10 mouse cellular contexts compared by ENCODE assay signal in the genomic region with DNA sequence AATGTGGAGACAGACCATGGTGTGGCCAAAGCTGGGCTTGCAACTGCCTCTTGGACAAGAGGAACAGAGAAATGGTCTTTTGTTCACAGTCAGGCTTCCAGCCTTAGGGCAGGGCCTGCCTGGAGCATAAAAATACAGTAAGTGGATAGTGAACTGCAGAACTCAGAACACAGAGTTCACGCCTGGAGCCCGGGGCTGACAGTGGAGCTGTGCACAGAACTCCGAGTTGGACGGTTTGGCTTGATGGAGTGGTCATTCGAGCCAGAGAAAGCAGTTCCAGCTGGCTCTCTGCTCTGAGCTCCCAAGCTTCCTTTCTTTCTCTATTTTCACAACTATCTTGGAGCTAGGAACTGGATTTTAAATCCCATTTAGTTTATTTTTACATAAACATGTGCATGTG.
DNase-seq lines count a peak whose midpoint lies in the region; ATAC-seq lines count a peak whose summit lies in the region.
"Had no signal": no experiment of that assay in that cellular context is flagged by ENCODE, and none has a peak within 500 bp of the region (broad histone marks: within the 10 kb centered on the region; RNA-seq: fewer than 3 reads in every experiment).

No protein-coding gene starts in this region.

- WGBS in kidney, embryonic 14.5 days, result 22% methylated on average over 5 of the region's 5 CpGs
- WGBS in embryonic facial prominence, embryonic 14.5 days, result 26% methylated on average over 5 of the region's 5 CpGs
- WGBS in lung, embryonic 16.5 days, result 27% methylated on average over 5 of the region's 5 CpGs

- no peak for DNase-seq in kidney, adult 8-10 months
- DNase-seq in embryonic facial prominence, embryonic 14.5 days (ENCODE audit: low spot score), result peak; percentile 69
- peak; percentile 48 for DNase-seq in heart, adult 8-10 months (ENCODE audit: low spot score)
- no peak for DNase-seq in cerebellum, adult 11-12 months

- no peaks in the 10 kb centered on the region for H3K36me3 ChIP-seq in kidney, embryonic 14.5 days (ENCODE audit: control insufficient read depth, insufficient read depth, low read length)
- no peaks in the 10 kb centered on the region for H3K36me3 ChIP-seq in embryonic facial prominence, embryonic 14.5 days (ENCODE audit: control insufficient read depth, insufficient read depth, low read length)
- H3K36me3 ChIP-seq in lung, embryonic 16.5 days (ENCODE audit: control insufficient read depth, insufficient read depth, low read length), result no peaks in the 10 kb centered on the region
- H3K36me3 ChIP-seq: G1E had no signal

- ATAC-seq in kidney, embryonic 14.5 days (ENCODE audit: low FRiP score, low TSS enrichment), result no peak
- no peak for ATAC-seq in embryonic facial prominence, embryonic 14.5 days (ENCODE audit: low read depth)
- ATAC-seq in lung, embryonic 16.5 days (ENCODE audit: low read depth), result peak; percentile 82
- ATAC-seq in monocyte, adult 5-6 weeks (replicated peaks; ENCODE audit: insufficient number of reproducible peaks, low FRiP score, low TSS enrichment, poor library complexity, severe bottlenecking), result no peak
- no peak for ATAC-seq in frontal cortex, adult (ENCODE audit: low TSS enrichment)

- no peak overlapping the region for H3K4me3 ChIP-seq in kidney, embryonic 14.5 days (ENCODE audit: low read length)
- no peak overlapping the region for H3K4me3 ChIP-seq in embryonic facial prominence, embryonic 14.5 days (ENCODE audit: low read depth, low read length)
- H3K4me3 ChIP-seq in lung, embryonic 16.5 days (ENCODE audit: low read length), result no peak overlapping the region
- H3K4me3 ChIP-seq: megakaryocyte, embryonic 14.5 days had no signal

- no peaks in the 10 kb centered on the region for H3K27me3 ChIP-seq in kidney, embryonic 14.5 days (ENCODE audit: control insufficient read depth, insufficient read depth, low read length)
- H3K27me3 ChIP-seq in embryonic facial prominence, embryonic 14.5 days (replicated peaks; ENCODE audit: control insufficient read depth, insufficient read depth, low read length), result no peaks in the 10 kb centered on the region
- no peaks in the 10 kb centered on the region for H3K27me3 ChIP-seq in lung, embryonic 16.5 days (ENCODE audit: control insufficient read depth, insufficient read depth, low read depth, low read length)
- H3K27me3 ChIP-seq: megakaryocyte, embryonic 14.5 days had no signal

- H3K9ac ChIP-seq in kidney, embryonic 14.5 days (ENCODE audit: low read depth, low read length), result no peak overlapping the region
- H3K9ac ChIP-seq in embryonic facial prominence, embryonic 14.5 days (ENCODE audit: low read depth, low read length), result no peak overlapping the region
- H3K9ac ChIP-seq in lung, embryonic 16.5 days (ENCODE audit: low read length), result no peak overlapping the region

- H3K4me1 ChIP-seq in kidney, embryonic 14.5 days (ENCODE audit: control insufficient read depth, insufficient read depth, low read length), result peaks cover 10% of the 10 kb centered on the region; the same call in 1 of the 2 replicates
- peaks cover 7% of the 10 kb centered on the region; the same call in 1 of the 2 replicates for H3K4me1 ChIP-seq in embryonic facial prominence, embryonic 14.5 days (ENCODE audit: control insufficient read depth, insufficient read depth, low read length)
- peaks cover 2% of the 10 kb centered on the region; the same call in 1 of the 2 replicates for H3K4me1 ChIP-seq in lung, embryonic 16.5 days (replicated peaks; ENCODE audit: control insufficient read depth, insufficient read depth, low read length)
- H3K4me1 ChIP-seq: megakaryocyte, embryonic 14.5 days had no signal

- H3K4me2 ChIP-seq in kidney, embryonic 14.5 days (replicated peaks; ENCODE audit: low read depth, low read length), result no peak overlapping the region
- no peak overlapping the region for H3K4me2 ChIP-seq in embryonic facial prominence, embryonic 14.5 days (ENCODE audit: low read depth, low read length)
- no peak overlapping the region for H3K4me2 ChIP-seq in lung, embryonic 16.5 days (ENCODE audit: low read depth, low read length)

- H3K27ac ChIP-seq in kidney, embryonic 14.5 days (ENCODE audit: low read depth, low read length), result 0 out of 2 replicates have a peak overlapping the region, but pooled peaks have one; percentile 26
- H3K27ac ChIP-seq in embryonic facial prominence, embryonic 14.5 days (replicated peaks; ENCODE audit: low read depth, low read length), result peak overlapping the region; percentile 45; the same call in 1 of the 2 replicates
- H3K27ac ChIP-seq in lung, embryonic 16.5 days (ENCODE audit: low read length), result peak overlapping the region; percentile 36

- H3K9me3 ChIP-seq in kidney, embryonic 14.5 days (ENCODE audit: control insufficient read depth, low read length), result no peaks in the 10 kb centered on the region
- H3K9me3 ChIP-seq in embryonic facial prominence, embryonic 14.5 days (ENCODE audit: control insufficient read depth, low read length), result no peaks in the 10 kb centered on the region
- no peaks in the 10 kb centered on the region for H3K9me3 ChIP-seq in lung, embryonic 16.5 days (ENCODE audit: control insufficient read depth, low read length)

Comparison
In these comparisons a context has a peak if more than half of its experiments do, and no peak if none do; other contexts are left out.
1. DNase-seq: peak in embryonic facial prominence, embryonic 14.5 days (single experiment) and heart, adult 8-10 months (single experiment); none in kidney, adult 8-10 months (0 of 2) and cerebellum, adult 11-12 months (single experiment).
2. Peak in every context shown above with its lines, with median percentiles within 50 percentile points of each other: H3K27ac ChIP-seq.